Mouse (Mus musculus) myocyte (in vitro differentiated cells): ENCODE data around the gene Fbxo21.

Experiments
- E2F4 ChIP-seq: IDR thresholded peaks from one replicate; pipeline ENCODE4 v1.6.1; 2011; ENCODE audit warnings: mild to moderate bottlenecking, control low read depth, moderate library complexity; ENCODE audit not compliant: insufficient read depth
- MYOD1 ChIP-seq, 3 experiments: IDR thresholded peaks; one replicate each; pipeline ENCODE4 v1.6.1; 2011; ENCODE audit warnings: control low read depth in 2 of 3, low read depth in 2 of 3, mild to moderate bottlenecking in 2 of 3, moderate library complexity in 1 of 3; ENCODE audit not compliant: insufficient read length in 2 of 3, control insufficient read depth in 1 of 3
- MYOG ChIP-seq, 3 experiments: IDR thresholded peaks; one replicate each; pipeline ENCODE4 v1.6.1; 2011; ENCODE audit warnings: control low read depth in 2 of 3, low read depth in 2 of 3, mild to moderate bottlenecking in 2 of 3; ENCODE audit not compliant: insufficient read length in 2 of 3, control insufficient read depth in 1 of 3, insufficient read depth in 1 of 3
- POLR2A ChIP-seq: IDR thresholded peaks from one replicate; pipeline ENCODE4 v1.6.1; 2011; ENCODE audit warnings: low read depth, mild to moderate bottlenecking, control low read depth, moderate library complexity; ENCODE audit not compliant: insufficient read length
- POLR2AphosphoS2 ChIP-seq: IDR thresholded peaks from one replicate; pipeline ENCODE4 v1.6.1; 2011; ENCODE audit warnings: low read depth, control low read depth; ENCODE audit not compliant: insufficient read length

DNA sequence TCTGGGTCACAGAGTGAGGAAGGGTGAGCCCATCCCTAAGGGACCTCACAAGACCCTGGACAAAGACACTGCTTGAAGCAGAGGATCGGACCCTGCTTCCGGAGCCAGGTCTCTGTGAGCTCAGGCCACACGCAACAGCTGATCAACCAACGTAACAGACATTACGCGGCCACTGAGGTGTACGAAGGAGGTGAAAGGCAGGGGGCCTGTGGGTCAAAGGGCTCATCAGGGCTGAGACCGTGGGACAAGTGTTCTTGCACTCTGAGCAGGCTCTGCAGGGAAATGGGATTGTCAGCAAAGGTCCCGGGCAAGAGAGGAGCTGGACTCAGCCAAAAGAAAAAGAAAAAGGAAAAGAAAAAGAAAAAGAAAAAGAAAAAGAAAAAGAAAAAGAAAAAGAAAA lies 9.6 kb upstream of the Fbxo21 start:
- TF ChIP-seq MYOD1 (IDR thresholded peaks at IDR 0.05; ENCODE audit: control insufficient read depth in 1 of 3, insufficient read length in 2 of 3, low read depth in 2 of 3) (no peak), POLR2A (no peak), E2F4 (no peak), POLR2AphosphoS2 (no peak), MYOG (IDR thresholded peaks at IDR 0.05; ENCODE audit: control insufficient read depth in 1 of 3, insufficient read depth in 1 of 3, insufficient read length in 2 of 3, low read depth in 2 of 3) (no peak)
